Mouse (Mus musculus) layer of hippocampus, adult 9-11 months (tissue): Measurements from ENCODE around the gene Coq4.
"Not testable (repeated sequence)": the region's sequence is repeated elsewhere in the genome, so short reads cannot be mapped to it uniquely, and the experiment has no call there.

Experiments used
- DNase-seq: peaks from one replicate; pipeline ENCODE4 v3.0.0; 2022

Gene Coq4

GRCm38 (mm10) chr2:29787104-29787917 is at the start of gene Coq4:
Gene Coq4 (plus strand): TSS chr2:29787493.
- peak; percentile 94 for DNase-seq

- no peak for DNase-seq
These were observed 48.5 kb upstream of the Coq4 start for GRCm38 (mm10) chr2:29738799-29739198.

GRCm38 (mm10) chr2:29739368-29739767 is 47.9 kb upstream of the Coq4 start:
- DNase-seq: peak; percentile 76

- no peak for DNase-seq
These were observed 46.1 kb upstream of the Coq4 start for GRCm38 (mm10) chr2:29741207-29741606.

- DNase-seq: no peak
These were observed 43.0 kb upstream of the Coq4 start for GRCm38 (mm10) chr2:29744256-29744655.

GRCm38 (mm10) chr2:29747188-29747782 is 40.0 kb upstream of the Coq4 start:
- no peak for DNase-seq

GRCm38 (mm10) chr2:29747852-29748251 is 39.4 kb upstream of the Coq4 start:
- DNase-seq: no peak

- no peak for DNase-seq
These were observed 38.8 kb upstream of the Coq4 start for GRCm38 (mm10) chr2:29748499-29748898.

- no peak for DNase-seq
These were observed 35.8 kb upstream of the Coq4 start, which contains the start of gene Gm13420 for GRCm38 (mm10) chr2:29751497-29751896. Gene Gm13420 (minus strand): TSS chr2:29751685.

GRCm38 (mm10) chr2:29752397-29752796 is 34.9 kb upstream of the Coq4 start:
- no peak for DNase-seq

- DNase-seq: no peak
These were observed 31.6 kb upstream of the Coq4 start for GRCm38 (mm10) chr2:29755693-29756092.

- peak; percentile 37 for DNase-seq
These were observed 22.5 kb upstream of the Coq4 start for GRCm38 (mm10) chr2:29764831-29765230.

GRCm38 (mm10) chr2:29767976-29768709 is 19.1 kb upstream of the Coq4 start:
- no peak for DNase-seq

- no peak for DNase-seq
These were observed 18.4 kb upstream of the Coq4 start for GRCm38 (mm10) chr2:29768901-29769300.

GRCm38 (mm10) chr2:29770162-29770561 is 17.1 kb upstream of the Coq4 start:
- no peak for DNase-seq

GRCm38 (mm10) chr2:29771611-29772461 is 15.5 kb upstream of the Coq4 start:
- no peak for DNase-seq

GRCm38 (mm10) chr2:29773323-29773722 is 14.0 kb upstream of the Coq4 start:
- no peak for DNase-seq

GRCm38 (mm10) chr2:29781256-29781655 is 6.0 kb upstream of the Coq4 start:
- not testable (repeated sequence) for DNase-seq

GRCm38 (mm10) chr2:29784290-29784689 is 3.0 kb upstream of the Coq4 start:
- DNase-seq: no peak

GRCm38 (mm10) chr2:29787937-29788681 is 816 bp downstream of the Coq4 start, which contains the start of gene Trub2:
Gene Trub2 (minus strand): TSS chr2:29788502.
- DNase-seq: peak; percentile 87

GRCm38 (mm10) chr2:29792772-29793487 is 5.6 kb downstream of the Coq4 start:
- no peak for DNase-seq
